Mouse (Mus musculus) ES-E14 (cell line): ENCODE results near the gene Noa1. TPM values are rescaled to one million over a fixed set of nuclear protein-coding genes. Genes with fewer than 3 reads are reported as not detected.

Source experiments
- DNase-seq: peaks from one replicate; pipeline ENCODE4 v3.0.0-alpha.2; 2013; ENCODE audit warnings: low read depth, low spot score
- H3K27ac ChIP-seq: 2 replicates; pipeline ENCODE4 v1.5.1; 2012; ENCODE audit warnings: low read depth, mild to moderate bottlenecking, low read length, moderate library complexity, mixed read lengths; ENCODE audit not compliant: poor library complexity, insufficient read depth, severe bottlenecking
- H3K36me3 ChIP-seq: 2 replicates; pipeline ENCODE4 v1.6.1; 2012; ENCODE audit warnings: mild to moderate bottlenecking, low read length, moderate library complexity, mixed read lengths; ENCODE audit not compliant: control insufficient read depth, poor library complexity, insufficient read depth, severe bottlenecking
- H3K4me1 ChIP-seq, 2 experiments: fragments of 150-350 bp in 1 of 2; sonication (generic) in 1 of 2; 2 replicates each; pipeline ENCODE4 v1.6.1; 2012; ENCODE audit warnings: low read length in 2 of 2, mild to moderate bottlenecking in 1 of 2, mixed read lengths in 1 of 2; ENCODE audit not compliant: control insufficient read depth in 2 of 2, insufficient read depth in 2 of 2, poor library complexity in 1 of 2
- H3K4me3 ChIP-seq, 2 experiments: fragments of 150-350 bp in 1 of 2; sonication (generic) in 1 of 2; 2 replicates each; pipeline ENCODE4 v1.5.1; 2012; ENCODE audit warnings: low read length in 2 of 2, low read depth in 1 of 2, mild to moderate bottlenecking in 1 of 2, mixed read lengths in 1 of 2; ENCODE audit not compliant: insufficient read depth in 1 of 2, poor library complexity in 1 of 2, severe bottlenecking in 1 of 2
- H3K9ac ChIP-seq: 2 replicates; pipeline ENCODE4 v1.6.1; 2012; ENCODE audit warnings: low read depth, mild to moderate bottlenecking, low read length, mixed read lengths; ENCODE audit not compliant: poor library complexity, insufficient read depth, severe bottlenecking
- H3K9me3 ChIP-seq: fragments of 150-350 bp; sonication (generic); 2 replicates; pipeline ENCODE4 v1.6.1; 2012; ENCODE audit warnings: low read depth, mild to moderate bottlenecking, low read length; ENCODE audit not compliant: control insufficient read depth, insufficient read depth
- CHD2 ChIP-seq: IDR thresholded peaks from 2 replicates; pipeline ENCODE4 v1.6.1; 2014; ENCODE audit warnings: mild to moderate bottlenecking, low read depth, low read length, inconsistent platforms
- HCFC1 ChIP-seq: IDR thresholded peaks from 2 replicates; pipeline ENCODE4 v1.6.1; 2012; ENCODE audit warnings: low read length, inconsistent platforms, borderline replicate concordance; ENCODE audit not compliant: insufficient read depth
- MAFK ChIP-seq: IDR thresholded peaks from 2 replicates; pipeline ENCODE4 v1.6.1; 2014; ENCODE audit warnings: mild to moderate bottlenecking, low read depth, low read length, inconsistent platforms; ENCODE audit not compliant: insufficient read depth
- ZC3H11A ChIP-seq: IDR thresholded peaks from 2 replicates; pipeline ENCODE4 v1.6.1; 2012; ENCODE audit warnings: low read depth, mild to moderate bottlenecking, inconsistent platforms, low read length, borderline replicate concordance
- ZNF384 ChIP-seq: IDR thresholded peaks from 2 replicates; pipeline ENCODE4 v1.6.1; 2012; ENCODE audit warnings: low read depth, low read length, inconsistent platforms
- in situ Hi-C, 2 experiments: fragments of 600-800 bp; cut with MboI; formaldehyde crosslinking; loops; one replicate each; pipeline ENCODE4 v1.15.1; 2025; ENCODE audit warnings: low sequenced_read_pairs in 2 of 2, inconsistent platforms in 1 of 2; ENCODE audit not compliant: unreplicated experiment in 2 of 2
- total RNA-seq: library from RNA; depleted of rRNA; stranded (reverse); fragments of 300-350 nt; gene quantifications from 2 replicates; pipeline ENCODE4 v1.2.3, GENCODE M21; 2012

The Noa1 gene
- total RNA-seq, 1 experiment: 30.8 TPM

GRCm38 (mm10) chr5:77354361-77354787, 44.5 kb upstream of the Noa1 start:
- H3K9me3 ChIP-seq: no peaks in the 10 kb centered on the region
- H3K4me1 ChIP-seq: peaks cover 0 to 5% of the 10 kb centered on the region in 2 experiments; a peak in 2 of 4 replicates
- no peak overlapping the region for H3K9ac ChIP-seq
- TF ChIP-seq ZNF384 (no peak), ZC3H11A (peak; percentile 82)
- in situ Hi-C loops: no loop called here
- no peak overlapping the region for H3K4me3 ChIP-seq
- H3K27ac ChIP-seq: no peak overlapping the region
- peak; percentile 74 for DNase-seq
- H3K36me3 ChIP-seq: peaks cover 4% of the 10 kb centered on the region; the same call in 1 of the 2 replicates

DNA sequence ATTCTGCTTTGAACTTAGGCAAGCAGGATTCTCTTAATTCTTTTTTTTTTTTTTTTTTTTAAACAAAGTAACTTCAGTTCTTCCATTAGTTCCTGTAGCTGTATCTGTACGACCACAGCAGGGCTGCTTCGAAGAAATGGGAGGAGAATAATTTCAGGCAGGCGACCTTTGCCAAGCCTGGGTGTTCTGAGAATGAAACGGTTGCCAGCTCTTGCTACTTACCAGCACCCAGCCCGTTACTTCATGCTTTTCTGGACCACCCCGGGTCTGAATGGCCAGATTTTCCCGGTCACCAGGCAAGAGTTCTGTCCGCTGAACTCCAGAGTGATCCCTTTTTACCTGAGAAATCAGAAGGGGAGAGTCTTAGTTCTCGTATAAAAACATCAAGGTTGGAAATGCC, 41.8 kb upstream of the Noa1 start:
- Histone ChIP-seq H3K4me3 (no peak overlapping the region), H3K9me3 (no peaks in the 10 kb centered on the region), H3K36me3 (peaks cover 19% of the 10 kb centered on the region), H3K27ac (no peak overlapping the region), H3K9ac (no peak overlapping the region), H3K4me1 (no peaks in the 10 kb centered on the region; a peak in 1 of 4 replicates)
- no peak for DNase-seq
- in situ Hi-C loops: no loop called here
- TF ChIP-seq MAFK: no peak
- TF ChIP-seq HCFC1: no peak
- TF ChIP-seq ZNF384: no peak
- TF ChIP-seq ZC3H11A: no peak

GRCm38 (mm10) chr5:77349971-77350658, 40.2 kb upstream of the Noa1 start:
- Histone ChIP-seq H3K4me1 (no peaks in the 10 kb centered on the region; a peak in 1 of 4 replicates), H3K9me3 (no peaks in the 10 kb centered on the region), H3K27ac (no peak overlapping the region), H3K36me3 (peaks cover 29% of the 10 kb centered on the region), H3K9ac (no peak overlapping the region), H3K4me3 (no peak overlapping the region)
- in situ Hi-C loops: no loop called here
- no peak for TF ChIP-seq CHD2
- TF ChIP-seq MAFK: no peak
- no peak for TF ChIP-seq ZNF384
- TF ChIP-seq HCFC1: no peak
- TF ChIP-seq ZC3H11A: no peak
- peak; percentile 65 for DNase-seq

- TF ChIP-seq ZNF384 (no peak), ZC3H11A (no peak), HCFC1 (no peak), CHD2 (no peak), MAFK (no peak)
- H3K27ac ChIP-seq: no peak overlapping the region
- in situ Hi-C loops: no loop called here
- no peak for DNase-seq
- H3K4me1 ChIP-seq: no peaks in the 10 kb centered on the region; a peak in 1 of 4 replicates
- no peak overlapping the region for H3K9ac ChIP-seq
- no peak overlapping the region for H3K4me3 ChIP-seq
- H3K36me3 ChIP-seq: peaks cover 31% of the 10 kb centered on the region
- no peaks in the 10 kb centered on the region for H3K9me3 ChIP-seq
These were observed 39.0 kb upstream of the Noa1 start for GRCm38 (mm10) chr5:77348901-77349300.

- no peaks in the 10 kb centered on the region for H3K4me1 ChIP-seq
- H3K27ac ChIP-seq: 0 out of 2 replicates have a peak overlapping the region, but pooled peaks have one; percentile 6
- H3K9ac ChIP-seq: no peak overlapping the region
- no peaks in the 10 kb centered on the region for H3K9me3 ChIP-seq
- in situ Hi-C loops: no loop called here
- no peak for DNase-seq
- H3K4me3 ChIP-seq: no peak overlapping the region
- H3K36me3 ChIP-seq: peaks cover 49% of the 10 kb centered on the region
- TF ChIP-seq MAFK (no peak), HCFC1 (no peak), ZNF384 (no peak), ZC3H11A (no peak)
These were observed 30.1 kb upstream of the Noa1 start for GRCm38 (mm10) chr5:77340033-77340432.
